Mouse (Mus musculus): ENCODE results near the gene Fndc3b.

- TF ChIP-seq GATA1 (IDR thresholded peaks at IDR 0.05; ENCODE audit: borderline replicate concordance, low read length) (no peak), FLI1 (IDR thresholded peaks at IDR 0.05; ENCODE audit: low read length) (no peak)
Measured at GRCm38 (mm10) chr3:27629716-27630115, 81.4 kb downstream of the Fndc3b start.
